Mouse (Mus musculus) midbrain, embryonic 14.5 days (tissue): Measurements from ENCODE around the gene Micu1. TPM values are rescaled to one million over a fixed set of nuclear protein-coding genes. Genes with fewer than 3 reads are reported as not detected.

Experiments
- ATAC-seq: fragments of 200-750 bp; cut with Nextera tagmentation; 2 replicates; pipeline ENCODE4 v1.8.0; 2017; ENCODE audit warnings: moderate number of reproducible peaks, moderate library complexity; ENCODE audit not compliant: low FRiP score, low TSS enrichment
- DNase-seq: peaks from one replicate; pipeline ENCODE4 v3.0.0-alpha.2; 2015
- H3K27ac ChIP-seq: fragments of 300-500 bp; sonication (generic); replicated peaks from 2 replicates; pipeline ENCODE4 v1.5.1; 2014; ENCODE audit warnings: mild to moderate bottlenecking, low read depth, low read length, moderate library complexity
- H3K27me3 ChIP-seq: fragments of 300-500 bp; sonication (generic); 2 replicates; pipeline ENCODE4 v1.6.1; 2014; ENCODE audit warnings: low read length, control low read depth, mixed read lengths; ENCODE audit not compliant: control insufficient read depth, insufficient read depth
- H3K36me3 ChIP-seq: fragments of 300-500 bp; sonication (generic); 2 replicates; pipeline ENCODE4 v1.6.1; 2014; ENCODE audit warnings: low read length, control low read depth; ENCODE audit not compliant: control insufficient read depth, insufficient read depth
- H3K4me1 ChIP-seq: fragments of 300-500 bp; sonication (generic); 2 replicates; pipeline ENCODE4 v1.6.1; 2014; ENCODE audit warnings: mild to moderate bottlenecking, antibody characterized with exemption, low read length, control low read depth; ENCODE audit not compliant: control insufficient read depth, insufficient read depth
- H3K4me2 ChIP-seq: fragments of 300-500 bp; sonication (generic); 2 replicates; pipeline ENCODE4 v1.6.1; 2014; ENCODE audit warnings: mild to moderate bottlenecking, low read length, moderate library complexity
- H3K4me3 ChIP-seq: fragments of 300-500 bp; sonication (generic); replicated peaks from 2 replicates; pipeline ENCODE4 v1.5.1; 2014; ENCODE audit warnings: low read depth, low read length
- H3K9ac ChIP-seq: fragments of 300-500 bp; sonication (generic); replicated peaks from 2 replicates; pipeline ENCODE4 v1.6.1; 2014; ENCODE audit warnings: mild to moderate bottlenecking, low read length, moderate library complexity
- H3K9me3 ChIP-seq: fragments of 300-500 bp; sonication (generic); 2 replicates; pipeline ENCODE4 v1.6.1; 2016; ENCODE audit warnings: low read length, control low read depth, mixed read lengths; ENCODE audit not compliant: control insufficient read depth
- WGBS: fragments of 180-500 bp; shearing (Covaris S2); extraction: QIAGEN DNeasy Blood & Tissue Kit; methylation state at CpG from one replicate; pipeline ENCODE4 v1.1.7; 2014; 5-methylcytosine and 5-hydroxymethylcytosine counted together
- polyA plus RNA-seq: library from polyadenylated mRNA; unstranded; fragments of >200 nt; fragmentation: Nextera tagmentation; extraction: Ambion mirVana; gene quantifications from 2 replicates; pipeline ENCODE4 v1.2.1, GENCODE M21; 2014

The Micu1 gene
- polyA plus RNA-seq, 1 experiment from 2014 or later = 69.3 TPM

DNA sequence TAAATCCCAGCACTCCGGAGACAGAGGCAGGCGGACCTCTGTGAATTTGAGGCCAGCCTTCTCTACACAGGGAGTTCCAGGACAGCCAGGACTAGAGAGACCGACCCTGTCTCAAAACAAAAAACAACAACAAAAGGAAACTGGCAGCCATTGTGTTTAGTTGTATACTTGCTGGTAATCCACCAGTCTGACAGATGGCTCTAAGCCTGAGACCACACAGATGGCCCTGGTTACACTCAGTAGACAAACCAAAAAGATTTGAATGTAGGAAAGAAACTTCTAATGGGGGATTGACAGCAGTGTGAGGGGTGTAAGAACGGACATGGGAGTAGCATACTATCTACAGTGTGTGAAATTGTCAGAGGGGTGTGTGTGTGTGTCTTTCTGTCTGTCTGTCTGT, 27.6 kb downstream of the Micu1 start:
- Histone ChIP-seq H3K4me2 (no peak overlapping the region), H3K4me1 (0 out of 2 replicates have a peak, but pooled peaks cover 2% of the 10 kb centered on the region), H3K27me3 (no peaks in the 10 kb centered on the region), H3K4me3 (no peak overlapping the region), H3K36me3 (peaks cover 17% of the 10 kb centered on the region), H3K9me3 (no peaks in the 10 kb centered on the region), H3K27ac (no peak overlapping the region), H3K9ac (no peak overlapping the region)
- DNase-seq = no peak
- 22% methylated on average over 4 of the region's 4 CpGs for WGBS
- no peak for ATAC-seq

DNA sequence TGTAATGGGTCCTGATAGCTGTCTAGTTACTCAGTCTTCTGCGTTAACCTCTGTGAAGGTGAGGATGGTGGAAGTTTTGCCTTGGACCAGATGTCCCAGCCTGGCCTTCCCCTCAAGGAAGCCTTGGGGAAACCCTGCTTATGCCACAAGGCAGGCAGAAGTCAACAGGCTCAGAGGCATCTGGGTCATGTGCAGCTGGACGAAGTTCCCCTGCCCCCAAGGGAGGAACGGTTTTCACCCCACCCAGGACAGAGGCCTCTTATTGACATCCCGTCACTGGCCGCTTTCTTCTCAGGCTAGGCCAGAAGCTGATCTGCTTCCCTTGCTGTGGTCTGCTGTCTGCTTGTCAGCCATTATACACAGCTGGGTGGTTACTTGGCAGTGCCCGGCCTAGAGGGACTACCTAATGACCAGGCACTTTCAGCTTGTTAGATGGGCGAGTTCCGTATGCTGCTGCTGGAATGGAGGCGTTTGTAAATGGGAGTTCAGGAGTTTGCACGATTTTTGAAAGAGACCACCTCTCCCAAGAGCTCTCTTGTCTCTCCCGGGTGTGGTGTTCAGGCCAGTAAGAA, 33.8 kb downstream of the Micu1 start:
- no peak overlapping the region for H3K27ac ChIP-seq
- H3K36me3 ChIP-seq = peaks cover 20% of the 10 kb centered on the region
- H3K27me3 ChIP-seq = no peaks in the 10 kb centered on the region
- ATAC-seq (no peak), DNase-seq (no peak)
- no peak overlapping the region for H3K4me2 ChIP-seq
- no peak overlapping the region for H3K9ac ChIP-seq
- WGBS = 81% methylated on average over 11 of the region's 11 CpGs
- no peaks in the 10 kb centered on the region for H3K4me1 ChIP-seq
- no peaks in the 10 kb centered on the region for H3K9me3 ChIP-seq
- H3K4me3 ChIP-seq = no peak overlapping the region

GRCm38 (mm10) chr10:59741448-59741847, 39.2 kb downstream of the Micu1 start:
- H3K27me3 ChIP-seq = no peaks in the 10 kb centered on the region
- H3K4me1 ChIP-seq = no peaks in the 10 kb centered on the region
- 68% methylated on average over 4 of the region's 4 CpGs for WGBS
- no peaks in the 10 kb centered on the region for H3K9me3 ChIP-seq
- no peak overlapping the region for H3K4me2 ChIP-seq
- no peak for ATAC-seq
- H3K27ac ChIP-seq = no peak overlapping the region
- no peak overlapping the region for H3K9ac ChIP-seq
- no peak for DNase-seq
- no peak overlapping the region for H3K4me3 ChIP-seq
- H3K36me3 ChIP-seq = peaks cover 8% of the 10 kb centered on the region; the same call in 1 of the 2 replicates

DNA sequence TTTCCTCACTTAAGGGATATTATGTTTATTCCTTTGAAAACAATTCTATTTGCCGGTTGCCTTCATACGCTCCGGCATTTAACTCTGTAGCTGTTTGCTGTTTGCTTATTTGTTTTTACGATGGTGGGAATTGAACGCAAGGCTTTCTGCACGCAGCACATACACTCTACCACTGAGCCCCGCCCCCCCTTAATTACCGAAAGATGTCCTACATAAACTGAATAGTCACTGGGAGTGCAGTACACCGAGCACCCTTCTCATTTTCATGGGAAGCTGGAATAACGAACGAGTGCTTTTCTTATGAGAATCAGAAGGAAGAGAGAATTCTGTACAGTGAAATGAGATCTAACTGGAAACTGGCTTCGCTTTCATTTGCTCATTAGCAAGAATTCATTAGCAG, 41.1 kb downstream of the Micu1 start:
- Histone ChIP-seq H3K9ac (no peak overlapping the region), H3K4me2 (no peak overlapping the region), H3K27ac (no peak overlapping the region), H3K27me3 (no peaks in the 10 kb centered on the region), H3K4me3 (no peak overlapping the region), H3K4me1 (no peaks in the 10 kb centered on the region), H3K9me3 (no peaks in the 10 kb centered on the region), H3K36me3 (peaks cover 8% of the 10 kb centered on the region; the same call in 1 of the 2 replicates)
- DNase-seq = no peak
- 92% methylated on average over 12 of the region's 12 CpGs for WGBS
- ATAC-seq = no peak

- H3K27me3 ChIP-seq = no peaks in the 10 kb centered on the region
These were observed 41.7 kb downstream of the Micu1 start for GRCm38 (mm10) chr10:59743969-59744368.

DNA sequence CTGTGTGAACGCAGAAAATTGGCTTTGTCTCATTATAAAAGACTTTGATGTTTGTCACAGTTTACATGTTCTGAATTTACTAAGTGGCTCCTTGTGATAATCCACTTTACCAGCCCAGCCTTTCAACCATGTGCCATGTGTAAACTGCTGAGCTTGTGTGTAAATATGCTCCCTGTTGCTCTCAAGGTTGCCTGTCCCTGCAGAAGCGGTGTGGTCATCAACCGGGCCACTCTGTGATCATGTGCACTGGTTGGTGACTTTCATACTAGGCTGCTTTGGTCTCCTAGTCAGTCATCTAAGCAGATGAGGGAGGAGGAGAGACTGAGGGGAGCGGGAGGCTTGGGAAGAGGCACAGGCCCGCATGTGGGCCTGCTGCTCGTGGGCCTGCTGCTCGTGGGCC, 45.1 kb downstream of the Micu1 start:
- Histone ChIP-seq H3K4me1 (no peaks in the 10 kb centered on the region), H3K27me3 (no peaks in the 10 kb centered on the region), H3K27ac (no peak overlapping the region), H3K4me3 (no peak overlapping the region), H3K9ac (no peak overlapping the region), H3K4me2 (no peak overlapping the region), H3K9me3 (no peaks in the 10 kb centered on the region), H3K36me3 (no peaks in the 10 kb centered on the region)
- DNase-seq (no peak), ATAC-seq (no peak)
- 64% methylated on average over 7 of the region's 7 CpGs for WGBS

More at GRCm38 (mm10) chr10:59743969-59744368, 41.7 kb downstream of the Micu1 start:
- H3K4me2 ChIP-seq = no peak overlapping the region
- no peak for DNase-seq
- H3K9me3 ChIP-seq = no peaks in the 10 kb centered on the region
- 94% methylated on average over 5 of the region's 5 CpGs for WGBS
- no peak overlapping the region for H3K9ac ChIP-seq
- H3K27ac ChIP-seq = no peak overlapping the region
- H3K36me3 ChIP-seq = peaks cover 8% of the 10 kb centered on the region; the same call in 1 of the 2 replicates
- no peak for ATAC-seq
- no peaks in the 10 kb centered on the region for H3K4me1 ChIP-seq
- H3K4me3 ChIP-seq = no peak overlapping the region

- Histone ChIP-seq H3K36me3 (peaks cover 3% of the 10 kb centered on the region; the same call in 1 of the 2 replicates), H3K27me3 (no peaks in the 10 kb centered on the region), H3K9ac (no peak overlapping the region), H3K9me3 (peaks cover 4% of the 10 kb centered on the region), H3K4me2 (no peak overlapping the region), H3K4me3 (no peak overlapping the region), H3K4me1 (no peaks in the 10 kb centered on the region), H3K27ac (no peak overlapping the region)
- DNase-seq = no peak
- 90% methylated on average over 2 of the region's 2 CpGs for whole genome bisulfite sequencing
- no peak for ATAC-seq
These were observed 46.5 kb downstream of the Micu1 start for GRCm38 (mm10) chr10:59748699-59749200.

- Histone ChIP-seq H3K9ac (no peak overlapping the region), H3K4me3 (no peak overlapping the region), H3K4me1 (0 out of 2 replicates have a peak, but pooled peaks cover 4% of the 10 kb centered on the region), H3K27ac (no peak overlapping the region), H3K36me3 (peaks cover 3% of the 10 kb centered on the region; the same call in 1 of the 2 replicates), H3K9me3 (peaks cover 4% of the 10 kb centered on the region), H3K27me3 (no peaks in the 10 kb centered on the region), H3K4me2 (no peak overlapping the region)
- 76% methylated on average over 9 of the region's 9 CpGs for WGBS
- ATAC-seq = no peak
- DNase-seq = no peak
These were observed 51.3 kb downstream of the Micu1 start for GRCm38 (mm10) chr10:59753538-59754069.

DNA sequence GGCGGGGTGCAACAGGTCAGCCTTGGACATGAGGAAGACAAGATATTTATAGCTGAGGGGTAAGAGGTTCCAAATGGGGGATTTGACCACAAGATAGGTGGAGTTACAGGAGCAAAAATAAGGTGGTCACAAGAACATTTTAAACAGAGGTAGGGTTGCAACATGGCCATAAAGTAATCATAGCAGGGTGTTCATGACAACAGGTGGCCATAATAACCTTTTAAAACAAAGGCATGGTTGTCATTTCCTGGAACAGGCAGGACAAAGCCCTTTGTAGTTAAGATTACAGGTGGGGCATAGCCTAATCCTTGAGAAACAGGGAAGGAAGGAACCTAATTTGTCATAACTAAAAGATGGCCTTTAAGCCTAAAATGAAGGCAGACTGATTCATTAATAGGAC, 51.8 kb downstream of the Micu1 start:
- H3K4me2 ChIP-seq = no peak overlapping the region
- no peak overlapping the region for H3K27ac ChIP-seq
- ATAC-seq (no peak), DNase-seq (no peak)
- peaks cover 3% of the 10 kb centered on the region; the same call in 1 of the 2 replicates for H3K36me3 ChIP-seq
- H3K27me3 ChIP-seq = no peaks in the 10 kb centered on the region
- H3K4me3 ChIP-seq = no peak overlapping the region
- peaks cover 4% of the 10 kb centered on the region for H3K9me3 ChIP-seq
- 0 out of 2 replicates have a peak, but pooled peaks cover 4% of the 10 kb centered on the region for H3K4me1 ChIP-seq
- no peak overlapping the region for H3K9ac ChIP-seq
- 98% methylated on average over 1 of the region's 1 CpGs for WGBS
